Mouse (Mus musculus) embryonic fibroblast, embryonic 13.5 days (primary cell): Measurements from ENCODE around the gene Mtg1. TPM values are rescaled to one million over a fixed set of nuclear protein-coding genes. Genes with fewer than 3 reads are reported as not detected.
A peak's percentile ranks its signal among the peaks of the same experiment; 100 is the strongest.

ENCODE experiments used
- H3K27ac ChIP-seq: 2 replicates; pipeline ENCODE4 v1.5.1; 2012; ENCODE audit warnings: low read length, control low read depth, inconsistent platforms; ENCODE audit not compliant: insufficient read depth
- H3K4me1 ChIP-seq: 2 replicates; pipeline ENCODE4 v1.6.1; 2011; ENCODE audit warnings: low read length; ENCODE audit not compliant: control insufficient read depth, insufficient read depth
- H3K4me3 ChIP-seq: 2 replicates; pipeline ENCODE4 v1.5.1; 2011; ENCODE audit warnings: mild to moderate bottlenecking, control low read depth, low read length; ENCODE audit not compliant: insufficient read depth
- CTCF ChIP-seq: IDR thresholded peaks from 2 replicates; pipeline ENCODE4 v1.5.1; 2011; ENCODE audit warnings: mild to moderate bottlenecking, control low read depth, low read length, moderate library complexity, borderline replicate concordance; ENCODE audit not compliant: insufficient read depth
- POLR2A ChIP-seq: IDR thresholded peaks from 2 replicates; pipeline ENCODE4 v1.6.1; 2011; ENCODE audit warnings: low read depth, mild to moderate bottlenecking, control low read depth, low read length, moderate library complexity
- polyA plus RNA-seq: library from polyadenylated mRNA; stranded (reverse); fragments of >200 nt; gene quantifications from 2 replicates; pipeline ENCODE4 v1.2.4, GENCODE M21; 2011; ENCODE audit warnings: low read depth; ENCODE audit not compliant: missing spikeins, insufficient read length

The Mtg1 gene
- 18.0 and 19.7 TPM in 2 replicates for polyA plus RNA-seq

DNA sequence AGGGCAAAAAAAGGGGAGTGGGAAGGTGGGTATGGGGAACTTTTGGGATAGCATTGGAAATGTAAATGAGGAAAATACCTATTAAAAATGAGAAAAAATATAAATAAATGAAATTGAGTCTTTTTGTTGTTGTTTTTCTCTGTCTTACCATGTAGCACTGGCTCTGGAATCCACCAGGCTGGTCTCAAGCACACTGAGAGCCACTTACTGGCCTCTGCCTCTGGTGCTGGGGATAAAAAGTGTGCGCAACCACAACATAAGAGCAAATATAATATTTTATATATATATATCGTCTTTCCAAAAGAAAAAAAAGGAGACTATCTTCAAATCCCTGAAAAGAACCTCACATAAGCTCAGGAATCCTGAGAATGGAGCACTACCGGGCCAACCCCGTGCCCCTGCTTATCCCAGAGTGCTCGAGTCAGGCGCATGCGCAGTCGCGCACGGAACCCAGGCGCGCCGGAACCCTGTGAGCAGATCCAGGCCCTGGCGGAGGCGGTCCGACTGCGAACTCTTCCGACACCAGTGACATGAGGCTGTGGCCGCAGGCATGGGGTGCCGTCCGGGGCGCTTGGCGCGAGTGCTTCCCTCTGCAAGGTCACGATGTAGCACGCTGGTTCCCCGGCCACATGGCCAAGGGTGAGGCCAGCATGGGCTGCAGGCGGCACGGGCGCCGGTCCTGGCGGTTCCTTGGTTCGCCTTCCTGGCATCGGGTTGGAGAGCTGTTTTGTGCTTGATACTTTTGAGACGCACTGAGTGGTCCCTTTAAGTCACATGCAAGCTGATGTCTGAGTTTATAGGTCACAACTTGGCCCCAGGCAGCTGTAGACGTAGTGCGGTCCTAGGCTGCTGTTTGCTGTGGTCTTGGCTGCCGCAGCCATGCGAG, at the start of gene Mtg1:
Gene Mtg1, plus strand, starts transcription at position 430 of the 886 bp plus-strand sequence.
- Histone ChIP-seq H3K4me3 (peak within 1 kb of the TSS; percentile 76), H3K4me1 (no peaks in the 10 kb centered on the region), H3K27ac (no peak within 1 kb of the TSS)
- TF ChIP-seq CTCF (no peak), POLR2A (peak; percentile 69)

- H3K4me3 ChIP-seq: no peak overlapping the region
- no peak for TF ChIP-seq POLR2A
- no peak for TF ChIP-seq CTCF
- no peak overlapping the region for H3K27ac ChIP-seq
- no peaks in the 10 kb centered on the region for H3K4me1 ChIP-seq
Observed at GRCm38 (mm10) chr7:140090601-140091000, 46.8 kb upstream of the Mtg1 start.

- no peaks in the 10 kb centered on the region for H3K4me1 ChIP-seq
- no peak within 1 kb of the TSS for H3K4me3 ChIP-seq
- H3K27ac ChIP-seq: no peak within 1 kb of the TSS
- TF ChIP-seq CTCF (no peak), POLR2A (no peak)
Observed at GRCm38 (mm10) chr7:140092924-140093528, 44.3 kb upstream of the Mtg1 start, which contains the start of gene Prap1. TSS of gene Prap1 (plus strand) at chr7:140093395.

DNA sequence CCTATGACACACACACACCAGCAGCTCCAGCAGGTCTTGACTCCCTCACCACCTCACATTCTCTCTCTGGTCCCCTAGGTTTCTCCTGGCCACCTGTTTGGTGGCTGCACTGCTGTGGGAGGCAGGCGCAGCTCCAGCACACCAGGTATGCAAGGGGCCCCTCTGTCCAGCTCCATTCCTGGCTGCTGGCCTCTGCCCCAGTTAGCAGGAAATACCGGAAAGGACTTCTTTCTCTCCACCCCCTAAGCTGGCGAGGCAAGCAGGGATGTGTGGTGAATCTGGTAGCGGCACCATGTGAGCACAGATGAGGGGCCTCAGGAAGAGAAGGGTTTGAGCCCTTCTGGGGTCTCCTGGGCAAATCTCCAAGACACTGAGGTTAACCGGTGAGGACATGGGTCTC, 42.4 kb upstream of the Mtg1 start:
- H3K27ac ChIP-seq: no peak overlapping the region
- no peaks in the 10 kb centered on the region for H3K4me1 ChIP-seq
- no peak overlapping the region for H3K4me3 ChIP-seq
- no peak for TF ChIP-seq POLR2A
- no peak for TF ChIP-seq CTCF

DNA sequence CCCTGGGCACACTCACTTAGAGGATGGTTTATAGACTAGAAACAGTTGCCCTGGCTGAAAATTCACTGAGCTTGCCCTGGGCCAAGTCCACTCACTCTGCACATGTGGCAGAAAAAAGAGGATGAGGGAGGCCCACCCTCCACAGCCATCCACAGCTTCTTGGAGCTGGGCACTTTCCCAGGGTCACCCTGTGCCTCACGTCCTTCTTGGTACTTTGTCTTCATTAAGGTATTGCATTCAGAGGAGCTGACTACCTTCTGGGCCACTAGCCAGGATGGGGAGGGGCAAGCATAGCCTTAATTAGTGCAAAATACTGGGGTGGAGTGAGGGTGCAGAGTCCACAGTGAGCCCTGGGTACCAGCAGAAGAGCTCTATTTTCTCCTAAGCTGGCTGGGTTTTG, 41.8 kb upstream of the Mtg1 start:
- H3K4me3 ChIP-seq: no peak overlapping the region
- no peak for TF ChIP-seq CTCF
- TF ChIP-seq POLR2A: no peak
- no peaks in the 10 kb centered on the region for H3K4me1 ChIP-seq
- H3K27ac ChIP-seq: no peak overlapping the region

GRCm38 (mm10) chr7:140096055-140096454, 41.3 kb upstream of the Mtg1 start:
- TF ChIP-seq POLR2A: no peak
- TF ChIP-seq CTCF: no peak
- Histone ChIP-seq H3K27ac (no peak overlapping the region), H3K4me1 (no peaks in the 10 kb centered on the region), H3K4me3 (no peak overlapping the region)

GRCm38 (mm10) chr7:140098466-140098865, 38.9 kb upstream of the Mtg1 start:
- Histone ChIP-seq H3K4me1 (no peaks in the 10 kb centered on the region), H3K4me3 (no peak overlapping the region), H3K27ac (no peak overlapping the region)
- TF ChIP-seq CTCF (no peak), POLR2A (no peak)

DNA sequence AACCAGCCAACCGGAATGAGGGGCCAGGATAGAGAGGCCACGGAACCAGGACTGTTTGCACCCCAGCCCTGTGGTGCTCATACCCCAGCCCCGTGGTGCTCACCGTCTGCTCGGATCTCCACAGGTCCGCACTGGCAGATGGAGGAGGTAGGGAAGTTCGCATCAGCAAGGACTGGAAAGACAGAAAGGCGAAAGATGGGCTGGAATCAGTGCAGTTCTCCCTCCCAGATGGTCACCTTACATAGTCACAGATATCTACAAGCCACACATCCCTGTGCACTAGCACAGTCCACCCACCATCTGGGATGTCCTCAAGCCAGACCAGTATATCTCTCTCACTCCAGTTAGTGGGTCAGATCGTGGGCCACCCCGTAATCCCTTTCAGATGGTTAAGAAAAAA, 35.9 kb upstream of the Mtg1 start:
- no peak overlapping the region for H3K27ac ChIP-seq
- no peaks in the 10 kb centered on the region for H3K4me1 ChIP-seq
- TF ChIP-seq CTCF (no peak), POLR2A (no peak)
- H3K4me3 ChIP-seq: no peak overlapping the region

DNA sequence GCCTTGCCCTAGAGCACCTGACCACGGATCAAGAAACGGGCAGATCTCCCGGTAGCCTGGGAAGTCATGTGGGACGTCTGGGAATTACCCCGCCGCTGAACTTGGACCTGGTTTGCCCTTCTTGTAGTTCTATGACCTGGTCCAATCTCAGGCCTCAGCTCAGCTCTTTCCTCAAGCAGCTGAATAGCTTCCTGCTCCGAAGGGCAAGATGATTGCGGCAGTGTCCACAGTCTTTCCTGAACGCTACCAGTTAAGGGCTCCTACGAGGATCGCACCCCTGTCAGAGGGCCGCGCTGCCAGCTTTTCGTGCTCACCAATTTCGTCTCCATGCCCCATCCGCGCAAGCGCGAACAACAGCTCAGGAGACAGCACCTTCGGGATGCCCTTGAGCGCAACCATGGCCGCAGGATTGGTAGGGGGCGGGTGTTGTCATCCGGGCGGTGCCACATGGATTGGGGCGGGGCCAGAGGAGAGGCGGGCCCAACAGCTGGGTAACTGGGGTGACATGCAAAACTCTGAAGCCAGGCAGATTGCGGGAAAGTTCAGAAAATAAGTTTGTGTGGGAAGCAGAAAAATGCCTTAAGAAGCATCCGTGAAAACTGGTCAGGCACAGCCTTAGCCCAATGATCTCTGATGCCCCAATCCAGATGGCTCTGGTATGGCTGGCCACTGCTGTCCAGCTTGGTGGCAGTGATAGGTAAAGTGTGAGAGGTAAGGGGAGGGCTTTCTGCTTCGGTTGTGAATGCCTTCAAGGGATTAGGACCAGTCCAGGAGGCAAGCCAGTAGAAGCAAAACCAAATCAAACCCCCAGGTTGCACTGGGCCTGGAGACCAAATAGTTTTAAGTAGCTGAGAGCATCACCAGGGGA, 35.1 kb upstream of the Mtg1 start, which contains the start of gene Fuom:
Gene Fuom, minus strand, starts transcription at position 449 of the 868 bp plus-strand sequence.
- Histone ChIP-seq H3K27ac (no peak within 1 kb of the TSS), H3K4me1 (no peaks in the 10 kb centered on the region), H3K4me3 (peak within 1 kb of the TSS; percentile 38)
- peak; percentile 65 for TF ChIP-seq POLR2A
- TF ChIP-seq CTCF: no peak

- H3K4me3 ChIP-seq: no peak overlapping the region
- no peaks in the 10 kb centered on the region for H3K4me1 ChIP-seq
- no peak for TF ChIP-seq CTCF
- TF ChIP-seq POLR2A: no peak
- no peak overlapping the region for H3K27ac ChIP-seq
Observed at GRCm38 (mm10) chr7:140104009-140104408, 33.4 kb upstream of the Mtg1 start.
